Mouse (Mus musculus) layer of hippocampus, adult 8-10 months (tissue): ENCODE measurements around the gene Tgfbr1. TPM values are rescaled to one million over a fixed set of nuclear protein-coding genes. Genes with fewer than 3 reads are reported as not detected.

Experiments
- DNase-seq, 2 experiments: peaks; one replicate each; pipeline ENCODE4 v3.0.0; 2022; ENCODE audit warnings: low spot score in 2 of 2
- total RNA-seq, 4 experiments: library from RNA; stranded (reverse); gene quantifications; 2 replicates each; pipeline ENCODE4 v1.2.4; 2022

The Tgfbr1 gene
- total RNA-seq, 4 experiments from 2014 or later = 18.2 to 54.5 (median 38.4) TPM

GRCm38 (mm10) chr4:47422194-47422593, 69.2 kb downstream of the Tgfbr1 start:
- no peak for DNase-seq

GRCm38 (mm10) chr4:47422946-47423345, 69.9 kb downstream of the Tgfbr1 start:
- DNase-seq = no peak

DNA sequence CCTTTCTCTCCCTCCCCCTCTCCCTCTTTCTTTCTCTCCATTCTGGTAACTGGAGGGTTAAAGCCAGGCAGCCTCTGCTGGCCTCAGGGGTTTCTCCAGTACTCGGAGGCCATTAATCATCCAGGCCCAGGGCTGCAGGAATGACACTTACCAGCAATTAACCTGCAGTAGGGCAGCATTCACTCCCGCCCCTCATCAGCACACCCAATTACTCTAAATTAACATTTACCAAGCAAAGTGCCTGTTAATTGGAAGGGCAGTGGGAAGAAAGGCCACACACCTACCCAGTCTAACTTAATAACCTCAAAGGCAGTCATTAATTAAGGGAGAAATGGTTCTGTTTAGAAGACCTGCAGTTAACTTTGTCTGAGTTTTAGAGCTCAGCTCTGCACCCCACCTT, 71.4 kb downstream of the Tgfbr1 start:
- no peak for DNase-seq

GRCm38 (mm10) chr4:47425247-47425830, 72.3 kb downstream of the Tgfbr1 start:
- no peak for DNase-seq

- no peak for DNase-seq
Measured at GRCm38 (mm10) chr4:47427606-47428005, 74.6 kb downstream of the Tgfbr1 start.

DNA sequence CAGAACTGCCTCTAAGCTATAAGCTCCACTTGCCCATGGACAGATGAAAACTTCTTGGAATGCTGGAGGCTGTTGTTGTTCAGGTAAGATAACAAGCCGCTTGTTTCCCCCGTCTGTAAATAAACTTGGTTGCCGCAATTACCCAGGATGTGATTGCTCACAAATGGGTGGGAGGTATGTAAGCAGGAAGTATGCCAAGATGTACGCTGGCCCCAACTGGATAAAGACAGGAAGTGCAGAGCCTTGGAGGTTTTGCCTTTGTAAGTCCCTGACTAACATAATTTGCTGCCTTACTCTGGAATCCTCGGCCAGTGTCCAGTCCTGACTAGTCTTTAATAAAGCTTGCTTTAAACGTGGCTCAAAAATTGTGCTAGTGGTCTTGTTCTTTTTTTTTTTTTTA, 77.5 kb downstream of the Tgfbr1 start:
- no peak for DNase-seq

- DNase-seq = no peak
Measured at GRCm38 (mm10) chr4:47431081-47431480, 78.1 kb downstream of the Tgfbr1 start.

DNA sequence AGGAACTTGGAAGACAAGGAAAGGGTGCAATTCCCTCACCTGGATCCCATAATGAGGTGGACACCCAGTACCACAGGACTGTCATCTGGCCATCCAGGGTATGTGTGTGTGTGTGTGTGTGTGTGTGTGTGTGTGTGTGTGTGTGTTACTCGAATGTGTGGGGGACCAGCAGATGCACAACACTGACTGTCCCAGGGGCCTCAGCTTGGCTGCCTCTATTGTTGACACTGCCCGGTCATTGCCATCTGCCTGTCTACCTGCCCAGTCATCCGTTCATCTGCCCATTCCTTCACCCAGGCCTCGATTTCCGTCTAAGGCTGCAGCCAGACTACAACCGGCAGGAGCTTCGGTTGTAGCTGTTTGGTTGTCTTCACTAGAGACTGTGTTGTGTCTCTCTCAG, 79.7 kb downstream of the Tgfbr1 start:
- no peak for DNase-seq

GRCm38 (mm10) chr4:47435131-47435530, 82.1 kb downstream of the Tgfbr1 start:
- no peak for DNase-seq

- no peak for DNase-seq
Measured at GRCm38 (mm10) chr4:47435566-47436360, 82.7 kb downstream of the Tgfbr1 start.

- DNase-seq = peak; percentile 78 to 94
Measured at GRCm38 (mm10) chr4:47437365-47438340, 84.6 kb downstream of the Tgfbr1 start.

- no peak for DNase-seq
Measured at GRCm38 (mm10) chr4:47438956-47439355, 85.9 kb downstream of the Tgfbr1 start.

DNA sequence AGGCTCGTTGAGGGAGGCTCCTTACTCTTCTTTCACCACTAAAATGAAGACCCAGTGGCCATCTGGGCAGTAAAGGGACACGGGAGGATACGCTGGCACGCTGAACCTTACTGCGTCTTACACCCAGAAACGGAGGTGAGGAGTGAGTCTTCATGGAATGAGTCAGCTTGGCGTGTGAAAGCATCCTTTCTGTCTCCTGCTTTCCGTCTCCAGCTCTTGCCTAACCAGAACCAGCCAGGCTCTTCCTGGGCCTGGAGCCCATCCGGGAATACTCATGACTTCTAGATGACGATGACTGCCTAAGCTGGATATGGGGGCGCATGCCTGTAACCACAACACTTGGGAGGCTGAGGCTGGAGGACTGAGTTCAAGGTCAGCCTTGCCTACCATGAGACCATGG, 87.9 kb downstream of the Tgfbr1 start:
- DNase-seq = peak in 1 of 2 experiments; percentile 19

- DNase-seq = no peak
Measured at GRCm38 (mm10) chr4:47448526-47448925, 95.5 kb downstream of the Tgfbr1 start.

DNA sequence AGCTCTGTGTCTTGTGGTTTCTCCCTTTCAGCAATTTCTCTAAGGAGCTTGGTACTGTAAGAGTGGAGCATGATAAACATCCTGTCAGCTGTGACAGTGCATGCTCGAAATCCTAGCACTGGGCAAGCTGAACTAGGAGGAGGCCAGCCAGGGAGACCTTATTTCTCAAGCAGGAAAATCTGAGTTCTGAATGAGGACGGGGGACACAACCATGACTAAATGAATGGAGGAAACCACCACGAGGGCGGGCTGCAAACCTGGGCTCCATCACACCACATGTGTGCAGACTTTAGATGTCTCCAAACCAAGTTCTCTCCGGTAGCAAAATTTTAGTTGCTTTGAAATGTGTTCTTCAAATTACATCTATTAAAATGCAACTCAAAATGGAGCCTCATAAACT, 96.1 kb downstream of the Tgfbr1 start:
- DNase-seq = no peak

GRCm38 (mm10) chr4:47449586-47450522, 96.8 kb downstream of the Tgfbr1 start:
- no peak for DNase-seq

Other genes starting within 250 kb of the Tgfbr1 start
- gene Col15a1, start 145.1 kb upstream of the Tgfbr1 start, total RNA-seq = 10 to 100 TPM in 1 of 4 experiments, 1 to 10 TPM in 3; 5.5 to 13.3 (median 5.7) TPM
- 100 to 1,000 TPM; 124 to 141 (median 133) TPM for gene Alg2, start 121.1 kb downstream of the Tgfbr1 start, total RNA-seq
- gene Sec61b, start 121.4 kb downstream of the Tgfbr1 start, total RNA-seq = 10 to 100 TPM; 45.6 to 56.3 (median 49.7) TPM